Mouse (Mus musculus): ENCODE data around the gene Dido1. TPM values are rescaled to one million over a fixed set of nuclear protein-coding genes. Genes with fewer than 3 reads are reported as not detected.

The Dido1 gene
- polyA plus RNA-seq, 1 experiment: 42.2 TPM

DNA sequence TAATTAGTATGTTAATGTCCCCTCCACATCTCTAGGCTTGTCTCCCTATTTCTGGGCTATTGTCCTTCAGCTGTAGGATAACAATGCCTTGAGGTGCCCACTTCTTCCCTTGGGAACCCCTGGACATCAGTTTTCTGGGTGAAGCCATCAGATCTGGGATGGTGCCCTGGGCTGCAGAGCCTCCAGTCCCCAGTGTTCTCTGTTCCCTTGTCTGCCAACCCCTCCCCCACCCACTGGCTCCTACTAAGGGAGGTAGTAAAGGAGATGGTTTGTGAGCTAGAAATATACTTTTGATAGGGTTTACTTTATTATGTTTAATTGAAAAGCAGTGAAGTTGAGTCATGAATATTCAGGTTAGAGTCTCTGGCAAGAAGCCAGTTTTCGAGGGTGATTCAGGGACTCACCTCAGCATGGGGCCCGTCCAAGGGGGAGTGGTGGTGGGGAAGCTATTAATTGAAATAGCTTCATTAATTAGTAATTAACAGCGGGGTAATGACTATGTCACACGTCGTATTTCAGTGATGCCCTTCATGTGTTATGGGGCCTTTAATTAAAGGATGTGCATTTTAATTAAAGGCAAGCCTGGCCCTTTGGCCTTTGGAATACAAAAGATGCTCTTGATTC lies 36.9 kb upstream of the Dido1 start:
- no peak overlapping the region for H3K27ac ChIP-seq (ENCODE audit: control insufficient read depth, insufficient read depth, low read length)
- DNase-seq: no peak
- no peak overlapping the region for H3K4me3 ChIP-seq (ENCODE audit: control insufficient read depth, insufficient read depth, low read length)
- TF ChIP-seq POLR2A (IDR thresholded peaks at IDR 0.05; ENCODE audit: control insufficient read depth, extremely low read depth, insufficient read depth, low read length, poor library complexity): no peak
- no peak for TF ChIP-seq CTCF (IDR thresholded peaks at IDR 0.05; ENCODE audit: borderline replicate concordance, control insufficient read depth, extremely low read depth, insufficient read depth, low read length, poor library complexity)
- 55% methylated on average over 5 of the region's 5 CpGs for WGBS
- H3K4me1 ChIP-seq (replicated peaks; ENCODE audit: control insufficient read depth, insufficient read depth, low read length): no peaks in the 10 kb centered on the region
- H3K27me3 ChIP-seq (ENCODE audit: control insufficient read depth, insufficient read depth, low read length): no peaks in the 10 kb centered on the region
- H3K36me3 ChIP-seq (ENCODE audit: control insufficient read depth, insufficient read depth, low read length): no peaks in the 10 kb centered on the region

DNA sequence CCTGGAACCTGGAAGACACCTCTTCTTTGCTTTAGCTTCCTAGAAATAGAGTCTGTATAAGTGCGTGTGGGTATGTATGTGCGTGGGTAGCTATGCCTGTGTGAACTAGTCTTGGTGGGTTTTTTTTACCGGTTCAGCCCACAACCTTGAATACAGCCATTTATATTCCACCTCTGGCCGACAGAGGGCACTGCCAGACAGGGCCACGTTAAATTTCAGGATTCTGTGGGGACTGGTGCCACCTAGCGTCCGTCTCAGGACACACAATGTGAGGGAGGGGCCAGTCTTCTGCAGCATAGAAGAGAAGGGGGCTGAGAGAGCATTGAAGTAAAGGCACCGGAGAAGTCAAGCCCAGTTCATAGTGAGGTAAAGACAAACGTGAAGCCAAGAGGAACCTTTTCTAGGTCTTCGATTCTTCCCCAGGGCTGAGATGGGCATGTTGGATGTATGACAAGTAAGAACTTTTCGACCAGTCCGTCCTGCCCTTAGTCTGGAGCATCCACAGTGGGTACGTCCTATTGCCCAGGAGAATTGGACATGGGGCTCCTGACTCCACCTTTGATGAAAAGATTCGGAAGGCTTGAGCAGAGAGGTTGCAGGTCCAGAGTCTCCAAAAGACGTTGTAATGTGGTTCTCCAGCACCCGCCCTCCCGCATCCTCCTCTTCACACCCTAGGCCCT lies 35.6 kb upstream of the Dido1 start:
- Histone ChIP-seq H3K27me3 (ENCODE audit: control insufficient read depth, insufficient read depth, low read length) (no peaks in the 10 kb centered on the region), H3K27ac (ENCODE audit: control insufficient read depth, insufficient read depth, low read length) (no peak overlapping the region), H3K4me3 (ENCODE audit: control insufficient read depth, insufficient read depth, low read length) (no peak overlapping the region), H3K36me3 (ENCODE audit: control insufficient read depth, insufficient read depth, low read length) (no peaks in the 10 kb centered on the region), H3K4me1 (replicated peaks; ENCODE audit: control insufficient read depth, insufficient read depth, low read length) (no peaks in the 10 kb centered on the region)
- TF ChIP-seq POLR2A (IDR thresholded peaks at IDR 0.05; ENCODE audit: control insufficient read depth, extremely low read depth, insufficient read depth, low read length, poor library complexity) (no peak), CTCF (IDR thresholded peaks at IDR 0.05; ENCODE audit: borderline replicate concordance, control insufficient read depth, extremely low read depth, insufficient read depth, low read length, poor library complexity) (peak; percentile 98)
- 35% methylated on average over 17 of the region's 17 CpGs for WGBS
- peak; percentile 89 for DNase-seq

DNA sequence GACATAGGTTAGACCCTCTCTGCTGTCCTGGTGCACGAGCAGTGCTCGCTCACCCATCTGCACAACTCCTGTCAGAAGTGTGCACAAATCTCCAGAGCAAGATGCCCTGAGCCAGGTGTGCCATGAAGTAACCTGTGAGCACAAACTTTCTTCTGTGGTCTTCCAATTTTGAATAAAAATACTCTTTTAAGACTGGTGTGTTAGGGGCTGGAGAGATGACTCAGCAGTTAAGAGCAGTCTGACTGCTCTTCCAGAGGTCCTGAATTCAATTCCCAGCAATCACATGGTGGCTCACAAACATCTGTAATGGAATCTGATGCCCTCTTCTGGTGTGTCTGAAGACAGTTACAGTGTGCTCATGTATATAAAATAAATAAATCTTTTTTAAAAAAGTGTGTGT lies 33.5 kb upstream of the Dido1 start:
- Histone ChIP-seq H3K27ac (ENCODE audit: control insufficient read depth, insufficient read depth, low read length) (no peak overlapping the region), H3K4me1 (replicated peaks; ENCODE audit: control insufficient read depth, insufficient read depth, low read length) (no peaks in the 10 kb centered on the region), H3K4me3 (ENCODE audit: control insufficient read depth, insufficient read depth, low read length) (no peak overlapping the region), H3K27me3 (ENCODE audit: control insufficient read depth, insufficient read depth, low read length) (no peaks in the 10 kb centered on the region), H3K36me3 (ENCODE audit: control insufficient read depth, insufficient read depth, low read length) (no peaks in the 10 kb centered on the region)
- 94% methylated on average over 2 of the region's 2 CpGs for WGBS
- no peak for DNase-seq
- no peak for TF ChIP-seq CTCF (IDR thresholded peaks at IDR 0.05; ENCODE audit: borderline replicate concordance, control insufficient read depth, extremely low read depth, insufficient read depth, low read length, poor library complexity)
- TF ChIP-seq POLR2A (IDR thresholded peaks at IDR 0.05; ENCODE audit: control insufficient read depth, extremely low read depth, insufficient read depth, low read length, poor library complexity): no peak

DNA sequence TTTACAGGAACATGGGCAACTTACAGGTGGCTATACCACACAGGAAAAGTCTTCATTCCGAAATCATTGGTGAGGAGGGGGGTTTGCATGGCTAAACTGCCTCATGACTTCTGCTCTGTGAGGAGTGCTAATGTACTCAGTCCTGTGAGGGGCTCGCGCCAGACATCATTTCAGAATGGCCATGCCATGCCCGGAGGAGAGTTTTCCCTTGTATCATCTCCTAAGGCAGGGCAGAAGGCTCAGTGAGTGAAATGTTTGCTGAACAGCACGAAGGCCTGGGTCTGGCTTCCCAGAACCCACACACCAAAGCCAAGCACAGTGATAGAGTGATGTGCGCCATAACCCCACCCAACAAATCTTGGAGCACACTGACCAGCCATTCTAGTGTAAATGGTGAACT lies 33.0 kb upstream of the Dido1 start:
- Histone ChIP-seq H3K36me3 (ENCODE audit: control insufficient read depth, insufficient read depth, low read length) (no peaks in the 10 kb centered on the region), H3K27me3 (ENCODE audit: control insufficient read depth, insufficient read depth, low read length) (no peaks in the 10 kb centered on the region), H3K27ac (ENCODE audit: control insufficient read depth, insufficient read depth, low read length) (no peak overlapping the region), H3K4me1 (replicated peaks; ENCODE audit: control insufficient read depth, insufficient read depth, low read length) (no peaks in the 10 kb centered on the region), H3K4me3 (ENCODE audit: control insufficient read depth, insufficient read depth, low read length) (no peak overlapping the region)
- no peak for DNase-seq
- WGBS: 89% methylated on average over 6 of the region's 6 CpGs
- TF ChIP-seq POLR2A (IDR thresholded peaks at IDR 0.05; ENCODE audit: control insufficient read depth, extremely low read depth, insufficient read depth, low read length, poor library complexity) (no peak), CTCF (IDR thresholded peaks at IDR 0.05; ENCODE audit: borderline replicate concordance, control insufficient read depth, extremely low read depth, insufficient read depth, low read length, poor library complexity) (no peak)

DNA sequence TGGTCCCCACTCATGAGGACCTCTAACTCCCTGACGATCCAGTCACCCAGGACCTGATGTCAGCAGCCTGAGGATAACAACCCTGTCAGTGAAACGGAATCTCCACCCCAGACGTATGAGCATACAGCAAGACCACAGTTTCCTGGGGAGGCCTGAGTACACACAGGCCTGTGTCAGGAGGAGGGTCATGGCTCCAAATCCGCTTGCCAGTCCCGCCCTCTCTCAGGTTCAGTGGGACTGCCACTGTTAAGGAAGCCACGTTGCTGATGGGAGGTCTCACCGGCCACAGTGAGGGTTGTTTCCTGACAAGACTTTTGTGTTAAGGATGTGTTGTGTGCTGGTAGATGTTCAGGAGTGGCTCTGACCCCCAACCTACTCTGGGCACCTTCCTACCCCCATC lies 31.6 kb upstream of the Dido1 start:
- H3K27me3 ChIP-seq (ENCODE audit: control insufficient read depth, insufficient read depth, low read length): no peaks in the 10 kb centered on the region

DNA sequence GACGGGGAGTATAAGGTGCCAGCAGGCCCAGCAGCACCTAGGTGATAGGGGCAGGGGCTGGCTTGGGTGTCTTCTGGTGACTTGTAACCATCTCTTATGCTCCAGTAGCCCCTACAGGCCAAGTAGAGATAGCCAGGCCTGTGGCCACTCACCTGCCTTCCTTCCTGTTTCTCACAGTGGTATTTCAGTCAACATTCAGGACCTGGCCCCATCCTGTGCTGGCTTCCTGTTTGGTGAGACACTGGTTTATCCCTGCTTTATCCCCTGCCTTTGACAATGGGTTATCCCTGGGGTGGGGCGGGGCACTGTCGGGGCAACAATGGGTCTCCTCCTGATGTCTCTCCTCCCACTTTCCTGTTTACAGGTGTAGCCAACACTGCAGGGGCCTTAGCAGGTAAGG lies 30.6 kb upstream of the Dido1 start:
- no peak overlapping the region for H3K4me3 ChIP-seq (ENCODE audit: control insufficient read depth, insufficient read depth, low read length)

More for the DNA sequence above, 31.6 kb upstream of the Dido1 start:
- no peak overlapping the region for H3K27ac ChIP-seq (ENCODE audit: control insufficient read depth, insufficient read depth, low read length)
- no peaks in the 10 kb centered on the region for H3K4me1 ChIP-seq (replicated peaks; ENCODE audit: control insufficient read depth, insufficient read depth, low read length)
- no peak overlapping the region for H3K4me3 ChIP-seq (ENCODE audit: control insufficient read depth, insufficient read depth, low read length)
- H3K36me3 ChIP-seq (ENCODE audit: control insufficient read depth, insufficient read depth, low read length): no peaks in the 10 kb centered on the region
- no peak for DNase-seq
- 63% methylated on average over 7 of the region's 7 CpGs for WGBS
- no peak for TF ChIP-seq CTCF (IDR thresholded peaks at IDR 0.05; ENCODE audit: borderline replicate concordance, control insufficient read depth, extremely low read depth, insufficient read depth, low read length, poor library complexity)
- no peak for TF ChIP-seq POLR2A (IDR thresholded peaks at IDR 0.05; ENCODE audit: control insufficient read depth, extremely low read depth, insufficient read depth, low read length, poor library complexity)

More for the DNA sequence above, 30.6 kb upstream of the Dido1 start:
- no peaks in the 10 kb centered on the region for H3K27me3 ChIP-seq (ENCODE audit: control insufficient read depth, insufficient read depth, low read length)
- TF ChIP-seq POLR2A (IDR thresholded peaks at IDR 0.05; ENCODE audit: control insufficient read depth, extremely low read depth, insufficient read depth, low read length, poor library complexity): no peak
- no peak for TF ChIP-seq CTCF (IDR thresholded peaks at IDR 0.05; ENCODE audit: borderline replicate concordance, control insufficient read depth, extremely low read depth, insufficient read depth, low read length, poor library complexity)
- H3K4me1 ChIP-seq (replicated peaks; ENCODE audit: control insufficient read depth, insufficient read depth, low read length): no peaks in the 10 kb centered on the region
- no peak overlapping the region for H3K27ac ChIP-seq (ENCODE audit: control insufficient read depth, insufficient read depth, low read length)
- WGBS: 58% methylated on average over 3 of the region's 3 CpGs
- DNase-seq: no peak
- H3K36me3 ChIP-seq (ENCODE audit: control insufficient read depth, insufficient read depth, low read length): no peaks in the 10 kb centered on the region

Measured in thymus, adult 2 months (tissue).